Mouse (Mus musculus): ENCODE data around the gene Galt.

- no peak for TF ChIP-seq CTCF (IDR thresholded peaks at IDR 0.05; ENCODE audit: low read depth)
- no peak for TF ChIP-seq EP300 (optimal IDR thresholded peaks at IDR 0.05)
Measured at GRCm38 (mm10) chr4:41759656-41760287, 4.7 kb downstream of the Galt start.

Data from stomach, postnatal 0 days (tissue).